Comparison of ENCODE assay signal across 21 mouse cellular contexts in genomic region chr17:40810934-40811333, GRCm38 (mm10). TPM values are rescaled to one million over a fixed set of nuclear protein-coding genes. Genes with fewer than 3 reads are reported as not detected.
DNase-seq lines count a peak whose midpoint lies in the region; ATAC-seq lines count a peak whose summit lies in the region.
"Had no signal": no experiment of that assay in that cellular context is flagged by ENCODE, and none has a peak within 500 bp of the region (broad histone marks: within the 10 kb centered on the region; RNA-seq: fewer than 3 reads in every experiment).

Gene Rhag, plus strand, starts transcription at chr17:40811126.

- WGBS in liver, embryonic 13.5 days (ENCODE audit: insufficient replicate concordance) = 12% methylated on average over 1 of the region's 1 CpGs

- H3K4me1 ChIP-seq in liver, embryonic 13.5 days (replicated peaks) = peaks cover 39% of the 10 kb centered on the region
- H3K4me1 ChIP-seq: heart, embryonic 13.5 days; hindbrain, embryonic 10.5 days; limb, embryonic 13.5 days; neural tube, embryonic 13.5 days had no signal

- DNase-seq in MEL-GATA-1-ER (ENCODE audit: extremely low read depth, low read depth) = peak; percentile 91
- DNase-seq in c-Kit-positive CD71-positive TER-119-negative erythroid progenitor cells, embryonic 14.5 days (ENCODE audit: low read depth) = peak; percentile 83
- peak; percentile 67 for DNase-seq in liver, embryonic 13.5 days
- DNase-seq in spleen, postnatal 10 days (ENCODE audit: low spot score in 2 of 2) = peak; percentile 48 to 59
- DNase-seq in urinary bladder, postnatal 36 days (ENCODE audit: low spot score in 2 of 2) = no peak
- no peak for DNase-seq in kidney, postnatal 25 days
- DNase-seq in heart, adult 11 months = no peak
- DNase-seq: adrenal gland, postnatal 36 days; cerebellum, adult 11-12 months; kidney, adult 8-10 months; thymus, adult 2 months had no signal

- H3K4me2 ChIP-seq in liver, embryonic 13.5 days = peak within 1 kb of the TSS; percentile 43
- H3K4me2 ChIP-seq: heart, embryonic 13.5 days; limb, embryonic 13.5 days; neural tube, embryonic 13.5 days had no signal

- no peaks in the 10 kb centered on the region for H3K27me3 ChIP-seq in liver, embryonic 13.5 days
- H3K27me3 ChIP-seq: heart, embryonic 13.5 days; limb, embryonic 13.5 days; neural tube, embryonic 13.5 days; Patski had no signal

- H3K9me3 ChIP-seq in liver, embryonic 13.5 days (replicated peaks) = no peaks in the 10 kb centered on the region
- H3K9me3 ChIP-seq: heart, embryonic 13.5 days; hindbrain, embryonic 10.5 days; limb, embryonic 13.5 days; neural tube, embryonic 13.5 days had no signal

- H3K27ac ChIP-seq in liver, embryonic 13.5 days = peak within 1 kb of the TSS; percentile 95
- H3K27ac ChIP-seq: heart, embryonic 13.5 days; hindbrain, embryonic 10.5 days; limb, embryonic 13.5 days; neural tube, embryonic 13.5 days had no signal

- peak; percentile 85 for ATAC-seq in liver, embryonic 13.5 days (ENCODE audit: low read depth)
- ATAC-seq: CD4-positive, CD25-positive, alpha-beta regulatory T cell, adult 4 months; forebrain, embryonic 16.5 days; lung, postnatal 0 days; Patski had no signal

- H3K9ac ChIP-seq in liver, embryonic 13.5 days = peak within 1 kb of the TSS; percentile 86
- H3K9ac ChIP-seq: heart, embryonic 13.5 days; limb, embryonic 13.5 days; neural tube, embryonic 13.5 days had no signal

- peaks cover 6% of the 10 kb centered on the region for H3K36me3 ChIP-seq in liver, embryonic 13.5 days
- H3K36me3 ChIP-seq: heart, embryonic 13.5 days; hindbrain, embryonic 10.5 days; limb, embryonic 13.5 days; neural tube, embryonic 13.5 days had no signal

- peak within 1 kb of the TSS; percentile 72 for H3K4me3 ChIP-seq in liver, embryonic 13.5 days (replicated peaks)
- H3K4me3 ChIP-seq: heart, embryonic 13.5 days; hindbrain, embryonic 10.5 days; limb, embryonic 13.5 days; neural tube, embryonic 13.5 days had no signal

RNA-seq across cellular contexts. Expression of gene Rhag, which starts in this region (rescaled TPM):
- 197 and 235 TPM in 2 replicates for polyA plus RNA-seq in liver, embryonic 13.5 days (2015; fragmentation: Nextera tagmentation; extraction: Ambion mirVana)
- polyA plus RNA-seq: CD4-positive, CD25-positive, alpha-beta regulatory T cell, adult 4 months; cortical plate, adult 2 months; Patski; small intestine, adult 2 months; thymus, adult 2 months had no signal

Comparison
In these comparisons a context has a peak if more than half of its experiments do, and no peak if none do; other contexts are left out.
1. DNase-seq: peak in MEL-GATA-1-ER (single experiment), c-Kit-positive CD71-positive TER-119-negative erythroid progenitor cells, embryonic 14.5 days (single experiment), liver, embryonic 13.5 days (single experiment) and spleen, postnatal 10 days (2 of 2); none in urinary bladder, postnatal 36 days (0 of 2), kidney, postnatal 25 days (0 of 2) and heart, adult 11 months (single experiment).